Mouse (Mus musculus) skeletal muscle tissue, adult 2 months (tissue): ENCODE measurements around the gene Cacnb4.
A peak's percentile ranks its signal among the peaks of the same experiment; 100 is the strongest.

Experiments used
- DNase-seq: peaks from one replicate; pipeline ENCODE4 v3.0.0-alpha.2; 2012; ENCODE audit warnings: low read depth, low spot score

Gene Cacnb4

DNA sequence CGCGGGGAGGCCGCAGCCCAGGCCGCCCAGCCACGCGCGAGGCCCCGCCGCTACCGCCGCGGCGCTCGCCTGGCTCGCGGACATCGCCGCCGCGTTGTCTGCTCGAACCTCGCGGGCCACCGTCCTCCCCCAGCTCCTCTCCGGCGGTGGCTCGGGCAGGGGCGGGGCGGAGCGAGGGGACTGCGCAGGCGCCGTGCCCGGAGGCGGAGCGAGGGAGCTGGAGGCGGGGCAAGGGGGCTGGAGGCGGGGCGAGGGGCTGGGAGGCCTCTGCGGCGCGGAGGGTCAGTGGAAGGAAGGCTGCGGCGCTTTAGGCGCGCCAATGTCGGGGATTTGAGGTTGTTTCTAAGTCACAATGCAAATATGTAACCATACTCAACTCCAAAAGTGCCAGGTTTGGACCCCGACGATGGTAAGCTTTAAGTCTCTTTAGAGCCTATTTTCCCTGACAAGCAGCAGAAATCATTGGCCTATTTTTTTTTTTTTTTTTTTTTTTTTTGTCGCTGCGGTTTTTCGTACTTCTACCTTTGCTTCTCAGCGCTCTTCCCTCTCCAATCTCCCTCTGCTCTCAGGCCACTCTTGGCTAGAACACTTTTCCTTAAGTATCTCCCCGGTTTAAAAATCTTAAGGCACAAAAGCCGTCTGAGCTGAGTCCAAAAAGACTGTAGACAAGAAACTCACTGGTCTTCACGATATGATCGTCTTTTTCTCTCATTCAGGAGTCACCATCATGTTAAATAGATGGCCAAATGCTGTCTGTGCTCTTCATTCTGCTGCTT lies 251.7 kb downstream of the Cacnb4 start, which contains the start of gene Arl5a:
Arl5a (minus strand) TSS at position 155 of the 776 bp plus-strand sequence.
- peak; percentile 93 for DNase-seq

DNA sequence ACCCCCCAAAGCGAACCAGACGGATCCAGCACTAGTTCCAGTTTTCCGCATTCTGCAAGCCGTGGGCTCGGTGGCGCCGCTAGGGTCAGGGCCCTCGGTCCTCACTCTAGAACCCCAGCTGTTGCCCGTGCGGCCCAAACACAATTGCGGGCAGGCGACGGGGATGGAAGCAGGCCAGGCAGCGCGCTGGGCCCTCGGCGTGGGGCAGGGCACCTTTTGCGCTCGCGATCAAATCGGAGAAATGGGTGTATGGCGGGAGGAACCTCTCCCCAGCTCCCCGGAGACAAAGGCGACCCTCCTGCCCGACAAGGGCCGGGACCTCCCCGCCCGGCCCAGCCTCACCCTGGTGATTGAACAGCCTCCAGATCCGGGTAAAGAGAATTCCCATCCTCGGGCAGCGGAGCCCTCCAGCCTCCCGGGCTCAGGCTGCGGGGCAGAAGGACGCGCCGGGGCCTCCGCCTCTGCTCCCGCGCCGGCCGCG lies 252.3 kb downstream of the Cacnb4 start:
- peak; percentile 25 for DNase-seq

- DNase-seq, result no peak
Measured at GRCm38 (mm10) chr2:52423611-52424247, 252.9 kb downstream of the Cacnb4 start.

- no peak for DNase-seq
Measured at GRCm38 (mm10) chr2:52422871-52423610, 253.6 kb downstream of the Cacnb4 start.

- DNase-seq, result no peak
Measured at GRCm38 (mm10) chr2:52421197-52421596, 255.4 kb downstream of the Cacnb4 start.

GRCm38 (mm10) chr2:52420001-52420710 lies 256.5 kb downstream of the Cacnb4 start:
- no peak for DNase-seq

DNA sequence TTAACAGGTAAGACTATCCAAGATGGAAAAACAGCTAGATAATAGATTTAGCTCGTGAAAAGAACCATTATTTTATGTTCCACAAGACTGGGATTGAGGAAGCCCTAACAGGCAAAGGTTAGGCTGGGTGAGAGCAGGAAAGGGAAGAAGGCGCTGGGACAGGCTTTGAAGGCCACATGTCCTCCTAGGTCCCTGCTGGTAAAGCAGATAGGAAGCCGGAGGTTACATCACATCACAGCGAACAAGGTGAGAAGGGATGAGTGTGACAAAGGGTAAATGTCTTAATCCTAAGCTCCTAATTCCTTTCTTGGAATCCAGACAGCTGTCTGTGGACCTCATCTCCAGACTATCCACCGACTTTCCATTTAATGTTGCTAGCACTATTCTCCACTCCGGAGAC lies 257.3 kb downstream of the Cacnb4 start:
- no peak for DNase-seq

- no peak for DNase-seq
Measured at GRCm38 (mm10) chr2:52412524-52413037, 264.1 kb downstream of the Cacnb4 start.

DNA sequence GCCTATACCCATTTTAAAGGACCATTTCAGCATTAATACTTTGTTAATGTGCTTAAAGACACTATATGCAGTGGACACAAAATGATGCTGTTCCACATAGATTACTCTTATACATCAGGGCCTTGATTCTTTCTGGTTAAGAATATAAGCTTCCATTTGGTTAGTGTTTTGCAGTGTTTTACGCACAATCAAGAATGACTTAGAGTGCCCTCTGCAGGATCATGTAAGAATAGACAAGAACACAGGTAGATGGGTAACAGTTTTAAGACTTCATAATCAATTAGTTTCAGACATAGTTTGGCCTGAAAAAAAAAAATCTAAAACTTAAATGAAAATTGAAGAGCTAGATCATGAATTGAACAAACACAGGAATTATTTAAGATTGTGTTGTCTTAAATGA lies 270.2 kb downstream of the Cacnb4 start:
- no peak for DNase-seq

GRCm38 (mm10) chr2:52405238-52405637 lies 271.4 kb downstream of the Cacnb4 start:
- no peak for DNase-seq

- no peak for DNase-seq
Measured at GRCm38 (mm10) chr2:52394529-52394928, 282.1 kb downstream of the Cacnb4 start.

- DNase-seq, result peak; percentile 81
Measured at GRCm38 (mm10) chr2:52390415-52390975, 286.1 kb downstream of the Cacnb4 start.

GRCm38 (mm10) chr2:52389975-52390374 lies 286.7 kb downstream of the Cacnb4 start:
- DNase-seq, result no peak

DNA sequence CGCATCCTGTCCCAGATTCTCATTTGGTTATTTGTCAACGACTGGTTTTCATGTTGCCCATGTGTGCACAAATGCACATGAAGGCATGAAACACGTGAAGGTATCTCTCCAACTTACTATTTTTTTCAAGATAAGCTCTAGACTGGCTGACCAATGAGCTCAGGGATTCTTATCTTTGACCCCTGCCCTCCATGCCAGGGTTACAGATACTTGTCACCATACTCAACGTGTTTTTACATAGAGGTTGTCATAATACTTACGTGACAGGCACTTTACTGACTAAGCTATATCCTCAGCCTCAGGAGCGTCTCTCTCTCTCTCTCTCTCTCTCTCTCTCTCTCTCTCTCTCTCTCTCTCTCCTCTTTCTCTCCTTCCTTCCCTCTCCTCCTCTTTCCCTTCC lies 290.2 kb downstream of the Cacnb4 start:
- no peak for DNase-seq

DNA sequence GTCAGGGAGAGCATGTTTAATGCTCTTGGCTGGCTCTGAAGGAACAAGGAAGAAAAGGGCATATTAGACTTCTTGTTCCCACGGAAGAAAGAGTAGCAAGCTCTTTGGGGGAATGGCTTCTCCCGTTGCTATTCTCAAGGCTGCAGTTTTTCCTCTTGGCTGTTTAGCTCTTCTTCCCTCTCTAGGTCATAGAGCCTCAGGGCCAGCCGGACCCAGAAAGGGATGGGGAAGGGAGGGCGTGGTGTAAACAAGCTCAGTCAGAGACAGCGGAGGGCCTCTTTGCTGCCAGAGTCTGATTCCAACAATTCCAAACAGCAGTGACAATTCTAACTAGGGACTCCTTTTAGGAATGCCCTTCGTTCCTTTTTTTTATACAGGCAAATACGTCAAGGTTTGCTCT lies 290.6 kb downstream of the Cacnb4 start:
- DNase-seq, result peak; percentile 29

DNA sequence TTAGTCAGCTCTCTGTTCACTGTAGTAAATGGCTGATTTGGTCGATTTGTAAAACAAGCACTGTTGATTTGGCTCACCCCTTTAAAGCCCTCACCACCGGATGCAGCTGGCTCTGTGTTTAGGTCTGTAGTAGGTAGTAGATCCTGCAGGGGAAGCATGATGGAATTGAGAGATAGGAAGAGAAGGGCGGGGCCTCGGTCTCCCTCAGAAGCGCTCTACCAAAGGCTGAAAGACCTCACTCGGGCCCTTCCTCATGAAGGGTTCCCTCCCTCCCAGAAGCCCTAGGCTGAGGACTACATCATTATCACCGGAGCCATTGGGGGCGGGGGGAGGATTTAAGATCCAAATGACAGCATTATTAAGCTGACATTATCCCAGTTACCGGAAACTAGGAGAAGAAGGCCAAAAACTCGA lies 297.8 kb downstream of the Cacnb4 start:
- no peak for DNase-seq

GRCm38 (mm10) chr2:52378448-52378804 lies 298.2 kb downstream of the Cacnb4 start, which contains the start of gene Neb:
Gene Neb (minus strand): TSS chr2:52378474.
- DNase-seq, result no peak
